Comparison of ENCODE assay signal across 8 mouse cellular contexts in the genomic region with DNA sequence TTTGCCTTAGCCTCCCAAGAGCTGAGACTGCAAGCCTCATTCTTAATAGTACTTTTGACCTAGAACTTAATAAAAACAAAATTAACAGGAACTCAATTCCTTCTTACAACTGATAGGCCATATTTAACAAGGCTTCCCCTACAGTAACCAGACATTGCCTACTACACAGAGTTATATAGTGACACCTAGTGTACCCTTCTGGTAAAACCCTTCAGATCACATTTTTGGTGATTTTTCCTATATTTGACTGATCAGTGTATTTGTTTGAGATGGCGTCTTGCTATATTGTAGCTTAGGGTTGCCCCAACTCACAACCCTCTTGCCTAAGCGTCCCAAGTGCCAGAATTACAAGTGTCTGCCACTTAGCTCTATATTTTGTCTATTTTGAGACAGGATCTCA. TPM values are rescaled to one million over a fixed set of nuclear protein-coding genes. Genes with fewer than 3 reads are reported as not detected.
DNase-seq lines count a peak whose midpoint lies in the region; ATAC-seq and TF ChIP-seq lines count a peak whose summit lies in the region.

No protein-coding gene starts in this region.

- no peak overlapping the region for H3K4me3 ChIP-seq in heart, adult 2 months
- no peak overlapping the region for H3K4me3 ChIP-seq in liver, postnatal 0 days (ENCODE audit: low read depth, low read length)

- H3K36me3 ChIP-seq in heart, adult 2 months (ENCODE audit: control insufficient read depth, insufficient read depth, low read length), result no peaks in the 10 kb centered on the region
- peaks cover 15% of the 10 kb centered on the region for H3K36me3 ChIP-seq in liver, postnatal 0 days (replicated peaks; ENCODE audit: insufficient read depth, low read length)

- TF ChIP-seq POLR2A in heart, adult 2 months (IDR thresholded peaks at IDR 0.05; ENCODE audit: insufficient read depth, low read depth, low read length), result no peak
- TF ChIP-seq POLR2A in brain, embryonic 14.5 days (IDR thresholded peaks at IDR 0.05; ENCODE audit: borderline replicate concordance, extremely low read depth, insufficient read depth, insufficient read length, poor library complexity, severe bottlenecking), result no peak

- no peak for TF ChIP-seq EP300 in heart, adult 2 months (IDR thresholded peaks at IDR 0.05; ENCODE audit: insufficient read depth, low read depth, low read length)
- no peak for TF ChIP-seq EP300 in liver, postnatal 0 days (IDR thresholded peaks at IDR 0.05; ENCODE audit: low read depth)

- no peaks in the 10 kb centered on the region for H3K9me3 ChIP-seq in liver, postnatal 0 days (ENCODE audit: low read length)

- DNase-seq in heart, adult 2 months, result no peak
- DNase-seq in heart, postnatal 36 days, result no peak
- peak; percentile 27 to 29 for DNase-seq in B cell, adult 2 months
- peak; percentile 79 for DNase-seq in brain, embryonic 14.5 days (ENCODE audit: low read depth)
- DNase-seq in liver, postnatal 0 days, result no peak
- no peak for DNase-seq in right cerebral cortex, postnatal 25 days
- DNase-seq in ovary, postnatal 36 days (ENCODE audit: low spot score), result no peak
- DNase-seq in right cerebral cortex, adult 18-20 months, result no peak

- TF ChIP-seq CTCF in heart, adult 2 months (IDR thresholded peaks at IDR 0.05), result peak; percentile 88
- TF ChIP-seq CTCF in brain, embryonic 14.5 days (IDR thresholded peaks at IDR 0.05; ENCODE audit: borderline replicate concordance, extremely low read depth, insufficient read depth, insufficient read length), result 0 out of 2 replicates have a peak, but pooled peaks have one; percentile 8
- TF ChIP-seq CTCF in liver, postnatal 0 days (IDR thresholded peaks at IDR 0.05; ENCODE audit: low read depth), result peak; percentile 81

- peaks cover 1% of the 10 kb centered on the region; the same call in 1 of the 2 replicates for H3K4me1 ChIP-seq in heart, adult 2 months (ENCODE audit: control insufficient read depth, insufficient read depth, low read length)
- 0 out of 2 replicates have a peak, but pooled peaks cover 4% of the 10 kb centered on the region for H3K4me1 ChIP-seq in liver, postnatal 0 days (ENCODE audit: insufficient read depth)

- WGBS in heart, adult 2 months, result 18% methylated on average over 2 of the region's 2 CpGs
- WGBS in liver, postnatal 0 days (ENCODE audit: insufficient replicate concordance), result 19% methylated on average over 2 of the region's 2 CpGs

- no peaks in the 10 kb centered on the region for H3K27me3 ChIP-seq in heart, adult 2 months (ENCODE audit: control insufficient read depth, insufficient read depth, low read length)
- no peaks in the 10 kb centered on the region for H3K27me3 ChIP-seq in liver, postnatal 0 days (ENCODE audit: insufficient read depth, low read length)

- ATAC-seq in liver, postnatal 0 days, result peak; percentile 49; the same call in 1 of the 2 replicates

- H3K27ac ChIP-seq in heart, adult 2 months, result no peak overlapping the region
- no peak overlapping the region for H3K27ac ChIP-seq in liver, postnatal 0 days (ENCODE audit: low read depth)

- H3K4me2 ChIP-seq in liver, postnatal 0 days (ENCODE audit: low read depth, low read length), result no peak overlapping the region

- no peaks in the 10 kb centered on the region for H3K79me2 ChIP-seq in heart, adult 2 months (replicated peaks; ENCODE audit: control insufficient read depth, insufficient read depth, low read length)

- H3K9ac ChIP-seq in heart, adult 2 months (ENCODE audit: low read depth, low read length), result no peak overlapping the region
- H3K9ac ChIP-seq in liver, postnatal 0 days (replicated peaks), result no peak overlapping the region

- intact Hi-C loops in heart, adult 2 months (cut with DNase I), result loop anchor here (5.0 kb wide), 1 partner anchor 69 kb away; no protein-coding TSS in a partner anchor
- intact Hi-C loops in heart, postnatal 36 days (cut with DNase I), result loop anchor here (2.0 kb wide), 1 partner anchor 69 kb away; no protein-coding TSS in a partner anchor

RNA-seq across cellular contexts. Expression of gene Slc25a3, which starts 17.7 kb away (rescaled TPM):
- 1,000 to 10,000 TPM; 2,279 to 2,697 TPM for total RNA-seq in heart, adult 2 months (2021)
- polyA plus RNA-seq in heart, adult 2 months (2012; rRNA removed), result 1,459 and 1,712 TPM in 2 replicates
- total RNA-seq in heart, postnatal 36 days (2021), result 1,000 to 10,000 TPM; 2,503 to 2,587 TPM
- polyA plus RNA-seq in brain, embryonic 14.5 days (2012; rRNA removed), result 348 and 411 TPM in 2 replicates
- 341 and 344 TPM in 2 replicates for polyA plus RNA-seq in liver, postnatal 0 days (2015; fragmentation: Nextera tagmentation; extraction: Ambion mirVana)

RNA-seq across cellular contexts. Expression of gene Tmpo, which starts 39.6 kb away (rescaled TPM):
- 10 to 100 TPM; 39.8 to 40.1 TPM for total RNA-seq in heart, adult 2 months (2021)
- 13.9 and 26.2 TPM in 2 replicates for polyA plus RNA-seq in heart, adult 2 months (2012; rRNA removed)
- 10 to 100 TPM; 37.8 to 46.3 TPM for total RNA-seq in heart, postnatal 36 days (2021)
- polyA plus RNA-seq in brain, embryonic 14.5 days (2012; rRNA removed), result 177 and 225 TPM in 2 replicates
- polyA plus RNA-seq in liver, postnatal 0 days (2015; fragmentation: Nextera tagmentation; extraction: Ambion mirVana), result 64.1 and 69.0 TPM in 2 replicates

RNA-seq across cellular contexts. Expression of gene Ikbip, which starts 58.8 kb away (rescaled TPM):
- total RNA-seq in heart, adult 2 months (2021), result 10 to 100 TPM; 18.7 to 20.2 TPM
- 4.2 and 8.3 TPM in 2 replicates for polyA plus RNA-seq in heart, adult 2 months (2012; rRNA removed)
- 10 to 100 TPM; 16.7 to 19.5 TPM for total RNA-seq in heart, postnatal 36 days (2021)
- 7.4 and 9.3 TPM in 2 replicates for polyA plus RNA-seq in brain, embryonic 14.5 days (2012; rRNA removed)
- polyA plus RNA-seq in liver, postnatal 0 days (2015; fragmentation: Nextera tagmentation; extraction: Ambion mirVana), result 5.6 and 5.7 TPM in 2 replicates

RNA-seq across cellular contexts. Expression of gene Apaf1, which starts 59.0 kb away (rescaled TPM):
- 1 to 10 TPM; 5.2 to 5.6 TPM for total RNA-seq in heart, adult 2 months (2021)
- polyA plus RNA-seq in heart, adult 2 months (2012; rRNA removed), result 3.9 and 6.4 TPM in 2 replicates
- total RNA-seq in heart, postnatal 36 days (2021), result 1 to 10 TPM; 7.8 to 8.2 TPM
- polyA plus RNA-seq in brain, embryonic 14.5 days (2012; rRNA removed), result 29.4 and 31.3 TPM in 2 replicates
- polyA plus RNA-seq in liver, postnatal 0 days (2015; fragmentation: Nextera tagmentation; extraction: Ambion mirVana), result 5.9 and 6.8 TPM in 2 replicates

Comparison
In these comparisons a context has a peak if more than half of its experiments do, and no peak if none do; other contexts are left out.
1. DNase-seq: peak in B cell, adult 2 months (2 of 2) and brain, embryonic 14.5 days (single experiment); none in heart, adult 2 months (0 of 2), heart, postnatal 36 days (0 of 2), liver, postnatal 0 days (single experiment), right cerebral cortex, postnatal 25 days (single experiment), ovary, postnatal 36 days (single experiment) and right cerebral cortex, adult 18-20 months (single experiment).
2. CTCF ChIP-seq: peak in every context shown above with its lines; median percentile 88 in heart, adult 2 months; 81 in liver, postnatal 0 days; 8 in brain, embryonic 14.5 days.